Mouse (Mus musculus) liver, embryonic 11.5 days (tissue): ENCODE measurements around the gene Rap1b. TPM values are rescaled to one million over a fixed set of nuclear protein-coding genes. Genes with fewer than 3 reads are reported as not detected.

Experiments
- ATAC-seq: fragments of 200-750 bp; cut with Nextera tagmentation; replicated peaks from 2 replicates; pipeline ENCODE4 v1.8.0; 2017; ENCODE audit warnings: moderate number of reproducible peaks, mild to moderate bottlenecking, moderate TSS enrichment, moderate library complexity; ENCODE audit not compliant: low FRiP score
- DNase-seq: peaks from one replicate; pipeline ENCODE4 v3.0.0-alpha.2; 2017; ENCODE audit warnings: low spot score
- H3K27ac ChIP-seq: fragments of 300-500 bp; sonication (generic); 2 replicates; pipeline ENCODE4 v1.5.1; 2014; ENCODE audit warnings: mild to moderate bottlenecking, low read depth, low read length, control low read depth
- H3K27me3 ChIP-seq: fragments of 300-500 bp; sonication (generic); replicated peaks from 2 replicates; pipeline ENCODE4 v1.6.1; 2014; ENCODE audit warnings: low read length, mixed read lengths; ENCODE audit not compliant: control insufficient read depth, insufficient read depth
- H3K36me3 ChIP-seq: fragments of 300-500 bp; sonication (generic); 2 replicates; pipeline ENCODE4 v1.6.1; 2014; ENCODE audit warnings: mild to moderate bottlenecking, low read length, moderate library complexity, mixed read lengths; ENCODE audit not compliant: control insufficient read depth, insufficient read depth
- H3K4me1 ChIP-seq: fragments of 300-500 bp; sonication (generic); replicated peaks from 2 replicates; pipeline ENCODE4 v1.6.1; 2014; ENCODE audit warnings: low read length, mixed read lengths; ENCODE audit not compliant: control insufficient read depth, insufficient read depth
- H3K4me2 ChIP-seq: fragments of 300-500 bp; sonication (generic); 2 replicates; pipeline ENCODE4 v1.6.1; 2014; ENCODE audit warnings: mild to moderate bottlenecking, control low read depth, moderate library complexity
- H3K4me3 ChIP-seq: fragments of 300-500 bp; sonication (generic); 2 replicates; pipeline ENCODE4 v1.5.1; 2014; ENCODE audit warnings: low read depth, low read length, control low read depth
- H3K9ac ChIP-seq: fragments of 300-500 bp; sonication (generic); 2 replicates; pipeline ENCODE4 v1.6.1; 2014; ENCODE audit warnings: low read depth, low read length, control low read depth
- H3K9me3 ChIP-seq: fragments of 300-500 bp; sonication (generic); 2 replicates; pipeline ENCODE4 v1.6.1; 2016; ENCODE audit warnings: low read length, inconsistent platforms, mixed read lengths; ENCODE audit not compliant: control insufficient read depth
- WGBS: fragments of 180-500 bp; shearing (Covaris S2); extraction: QIAGEN DNeasy Blood & Tissue Kit; methylation state at CpG from one replicate; pipeline ENCODE4 v1.1.7; 2014; 5-methylcytosine and 5-hydroxymethylcytosine counted together
- polyA plus RNA-seq: library from polyadenylated mRNA; unstranded; fragments of >200 nt; fragmentation: Nextera tagmentation; extraction: Ambion mirVana; gene quantifications from 2 replicates; pipeline ENCODE4 v1.2.1, GENCODE M21; 2014

Rap1b gene
- polyA plus RNA-seq, 1 experiment from 2014 or later: 252 TPM

DNA sequence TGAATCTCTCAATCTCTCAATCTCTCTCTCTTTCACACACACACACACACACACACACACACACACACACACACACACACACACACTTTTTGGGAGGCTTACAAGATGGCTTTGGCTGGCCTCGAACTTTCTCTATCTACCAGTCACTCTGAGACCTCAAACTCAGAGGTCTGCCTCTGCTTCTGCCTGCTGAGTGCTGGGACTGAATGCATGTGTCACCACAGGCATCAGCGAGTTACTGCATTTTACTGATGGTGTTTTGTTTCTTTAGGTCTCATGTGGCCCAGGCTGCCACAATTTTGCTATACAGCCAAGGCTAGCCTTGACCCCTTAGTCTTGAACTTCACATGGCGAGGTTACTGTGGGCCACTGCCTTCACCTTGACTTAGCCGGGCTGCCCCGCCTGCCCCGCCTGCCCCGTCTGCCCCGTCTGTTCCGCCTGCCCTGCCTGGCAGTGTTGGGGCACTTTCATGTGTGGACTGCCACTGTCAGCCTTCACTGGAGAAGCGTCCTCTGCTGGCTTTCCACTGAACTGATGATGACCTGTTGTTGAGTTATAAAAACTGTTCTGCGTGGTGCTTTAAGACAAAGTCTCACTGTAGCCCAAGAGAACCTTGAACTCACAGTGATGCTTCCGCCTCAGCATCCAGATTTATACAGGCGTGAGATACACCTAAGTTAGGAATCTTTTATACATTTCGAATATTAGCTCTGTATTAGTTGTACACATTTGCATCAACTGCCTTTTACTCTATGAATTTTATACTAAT is 63.2 kb downstream of the Rap1b start:
- 93% methylated on average over 14 of the region's 14 CpGs for WGBS
- ATAC-seq (no peak), DNase-seq (no peak)
- Histone ChIP-seq H3K4me3 (no peak overlapping the region), H3K4me1 (no peaks in the 10 kb centered on the region), H3K27ac (no peak overlapping the region), H3K36me3 (peaks cover 48% of the 10 kb centered on the region), H3K4me2 (no peak overlapping the region), H3K9me3 (no peaks in the 10 kb centered on the region), H3K27me3 (no peaks in the 10 kb centered on the region), H3K9ac (no peak overlapping the region)

GRCm38 (mm10) chr10:117782056-117782455 is 63.8 kb downstream of the Rap1b start:
- WGBS: 87% methylated on average over 2 of the region's 2 CpGs
- DNase-seq (no peak), ATAC-seq (no peak)
- Histone ChIP-seq H3K27me3 (no peaks in the 10 kb centered on the region), H3K27ac (no peak overlapping the region), H3K9ac (no peak overlapping the region), H3K4me1 (no peaks in the 10 kb centered on the region), H3K4me2 (no peak overlapping the region), H3K4me3 (no peak overlapping the region), H3K36me3 (peaks cover 47% of the 10 kb centered on the region), H3K9me3 (no peaks in the 10 kb centered on the region)

DNA sequence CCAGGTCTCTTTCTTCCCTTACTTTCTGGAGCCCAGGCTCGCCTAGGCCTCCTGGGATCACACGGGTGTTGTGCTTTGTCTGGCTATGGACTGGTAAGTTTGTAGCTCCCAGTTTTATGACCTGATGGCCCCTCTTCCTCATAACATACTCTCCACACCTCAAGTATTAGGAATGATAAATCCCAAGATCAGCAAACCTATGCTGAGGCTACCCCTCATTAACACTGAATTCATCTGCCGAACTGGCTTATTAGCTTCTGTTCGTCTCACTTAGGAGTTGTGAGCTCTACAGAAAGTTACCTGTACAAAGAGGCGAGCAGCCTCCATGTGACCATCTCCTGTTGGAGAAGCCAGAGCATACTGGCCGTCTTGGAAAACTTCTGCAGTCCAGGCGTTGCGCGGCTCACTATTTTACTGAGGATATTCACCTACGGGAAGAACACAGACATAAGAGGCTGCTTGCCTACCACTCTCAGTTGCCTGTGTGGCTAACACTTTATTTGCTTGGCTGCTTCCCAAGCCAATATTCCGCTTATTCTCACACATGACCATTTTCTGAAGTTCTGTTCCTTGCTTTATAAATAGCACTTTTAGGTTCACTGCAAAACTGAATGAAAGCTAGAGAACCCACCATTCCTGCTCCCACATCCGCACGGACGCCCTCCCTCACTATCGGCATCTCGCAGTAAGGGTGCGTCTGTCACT is 64.7 kb downstream of the Rap1b start:
- Histone ChIP-seq H3K4me3 (no peak overlapping the region), H3K27me3 (no peaks in the 10 kb centered on the region), H3K9ac (no peak overlapping the region), H3K9me3 (no peaks in the 10 kb centered on the region), H3K4me2 (no peak overlapping the region), H3K4me1 (no peaks in the 10 kb centered on the region), H3K27ac (no peak overlapping the region), H3K36me3 (peaks cover 46% of the 10 kb centered on the region)
- DNase-seq (no peak), ATAC-seq (no peak)
- whole genome bisulfite sequencing: 92% methylated on average over 17 of the region's 17 CpGs

DNA sequence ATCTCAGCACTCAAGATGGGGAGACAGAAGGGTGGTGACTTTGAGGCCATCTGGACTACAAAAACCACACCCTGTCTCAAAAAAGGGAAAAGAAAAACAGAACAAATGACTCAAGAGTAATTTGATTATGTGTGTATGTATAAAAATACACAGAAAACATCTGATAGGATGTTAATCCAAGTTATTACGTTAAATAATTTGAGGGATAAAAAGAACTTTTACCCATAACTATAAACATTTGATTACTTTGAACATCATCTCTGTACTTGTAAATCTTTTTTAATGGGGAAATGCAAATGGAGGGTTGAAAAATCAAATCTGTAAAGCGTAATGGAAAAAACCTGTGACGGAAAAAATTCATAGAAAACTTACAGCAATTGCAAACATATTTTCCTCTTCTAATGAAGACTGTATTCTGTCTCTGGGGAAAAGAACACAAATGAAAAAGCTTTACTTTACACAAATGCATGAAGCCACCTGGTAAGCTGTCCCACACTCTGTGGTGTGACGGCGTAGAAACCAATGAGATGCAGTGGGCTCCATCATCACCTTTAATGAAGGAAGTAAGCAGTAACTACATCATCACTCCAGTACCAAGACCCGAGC is 65.4 kb downstream of the Rap1b start:
- no peak for ATAC-seq
- H3K27ac ChIP-seq: no peak overlapping the region
- no peak overlapping the region for H3K4me3 ChIP-seq
- no peaks in the 10 kb centered on the region for H3K4me1 ChIP-seq
- DNase-seq: no peak
- H3K9me3 ChIP-seq: no peaks in the 10 kb centered on the region
- H3K4me2 ChIP-seq: no peak overlapping the region
- H3K27me3 ChIP-seq: no peaks in the 10 kb centered on the region
- 94% methylated on average over 6 of the region's 6 CpGs for WGBS
- no peak overlapping the region for H3K9ac ChIP-seq
- peaks cover 50% of the 10 kb centered on the region for H3K36me3 ChIP-seq

GRCm38 (mm10) chr10:117779581-117780305 is 66.1 kb downstream of the Rap1b start:
- 93% methylated on average over 8 of the region's 8 CpGs for WGBS

DNA sequence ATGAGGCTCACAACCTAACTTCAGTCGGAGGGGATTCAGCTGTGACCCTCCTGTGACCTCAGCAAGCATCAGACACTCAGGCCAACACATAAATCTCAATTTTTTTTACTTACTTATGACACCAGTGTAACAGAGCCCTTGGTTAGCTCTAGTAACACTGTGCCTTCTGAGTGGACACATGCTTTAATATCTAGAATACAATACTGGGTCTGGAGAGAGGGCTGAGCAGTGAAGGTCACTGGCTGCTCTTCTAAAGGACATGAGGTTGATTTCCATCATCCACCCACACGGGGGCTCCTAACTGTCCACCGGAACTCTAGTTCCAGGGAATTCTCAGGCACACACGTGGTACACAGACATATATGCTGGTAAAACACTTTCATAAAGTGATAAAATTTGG is 66.9 kb downstream of the Rap1b start:
- Histone ChIP-seq H3K36me3 (peaks cover 58% of the 10 kb centered on the region), H3K4me3 (no peak overlapping the region), H3K27ac (no peak overlapping the region), H3K4me2 (no peak overlapping the region), H3K27me3 (no peaks in the 10 kb centered on the region), H3K9me3 (no peaks in the 10 kb centered on the region), H3K9ac (no peak overlapping the region), H3K4me1 (no peaks in the 10 kb centered on the region)
- 91% methylated on average over 4 of the region's 4 CpGs for WGBS
- DNase-seq (no peak), ATAC-seq (no peak)

More at GRCm38 (mm10) chr10:117779581-117780305, 66.1 kb downstream of the Rap1b start:
- H3K9ac ChIP-seq: no peak overlapping the region
- peaks cover 53% of the 10 kb centered on the region for H3K36me3 ChIP-seq
- H3K27ac ChIP-seq: no peak overlapping the region
- H3K4me1 ChIP-seq: no peaks in the 10 kb centered on the region
- no peak overlapping the region for H3K4me2 ChIP-seq
- DNase-seq (no peak), ATAC-seq (no peak)
- H3K27me3 ChIP-seq: no peaks in the 10 kb centered on the region
- no peak overlapping the region for H3K4me3 ChIP-seq
- no peaks in the 10 kb centered on the region for H3K9me3 ChIP-seq

GRCm38 (mm10) chr10:117778328-117778910 is 67.4 kb downstream of the Rap1b start:
- 93% methylated on average over 12 of the region's 12 CpGs for WGBS
- no peak overlapping the region for H3K9ac ChIP-seq
- ATAC-seq (no peak), DNase-seq (no peak)
- H3K4me1 ChIP-seq: no peaks in the 10 kb centered on the region
- no peak overlapping the region for H3K27ac ChIP-seq
- H3K4me2 ChIP-seq: no peak overlapping the region
- H3K4me3 ChIP-seq: no peak overlapping the region
- H3K27me3 ChIP-seq: no peaks in the 10 kb centered on the region
- no peaks in the 10 kb centered on the region for H3K9me3 ChIP-seq
- peaks cover 57% of the 10 kb centered on the region for H3K36me3 ChIP-seq
